Mouse (Mus musculus) spleen, adult 2 months (tissue): Measurements from ENCODE around the gene Carhsp1. TPM values are rescaled to one million over a fixed set of nuclear protein-coding genes. Genes with fewer than 3 reads are reported as not detected.

Experiments
- DNase-seq, 2 experiments: peaks; one replicate each; pipeline versions ENCODE4 v3.0.0 to v3.0.0-alpha.2; 2012 to 2021; ENCODE audit warnings: low spot score in 2 of 2, low read depth in 1 of 2
- H3K27ac ChIP-seq: fragments of 200-500 bp; 2 replicates; pipeline ENCODE4 v1.5.1; 2012; ENCODE audit warnings: low read length, inconsistent platforms; ENCODE audit not compliant: insufficient read depth
- H3K27me3 ChIP-seq: fragments of 200-500 bp; 2 replicates; pipeline ENCODE4 v1.6.1; 2012; ENCODE audit warnings: mild to moderate bottlenecking, moderate library complexity, low read length, inconsistent platforms; ENCODE audit not compliant: control insufficient read depth, insufficient read depth
- H3K36me3 ChIP-seq: fragments of 200-500 bp; 2 replicates; pipeline ENCODE4 v1.6.1; 2012; ENCODE audit warnings: mild to moderate bottlenecking, low read length, inconsistent platforms; ENCODE audit not compliant: control insufficient read depth, insufficient read depth
- H3K4me1 ChIP-seq: fragments of 200-500 bp; 2 replicates; pipeline ENCODE4 v1.6.1; 2011; ENCODE audit warnings: inconsistent platforms; ENCODE audit not compliant: control insufficient read depth, insufficient read depth, insufficient read length
- H3K4me3 ChIP-seq: fragments of 200-500 bp; 2 replicates; pipeline ENCODE4 v1.5.1; 2011; ENCODE audit warnings: mild to moderate bottlenecking, inconsistent platforms; ENCODE audit not compliant: insufficient read depth, insufficient read length; ENCODE audit errors: extremely low read depth
- CTCF ChIP-seq: fragments of 200-500 bp; IDR thresholded peaks from 2 replicates; pipeline ENCODE4 v1.5.1; 2011; ENCODE audit warnings: mild to moderate bottlenecking, inconsistent platforms; ENCODE audit not compliant: insufficient read depth, insufficient read length, insufficient replicate concordance; ENCODE audit errors: extremely low read depth
- POLR2A ChIP-seq: fragments of 200-500 bp; IDR thresholded peaks from 2 replicates; pipeline ENCODE4 v1.6.1; 2011; ENCODE audit warnings: low read depth, low read length, inconsistent platforms
- WGBS: fragments of 180-500 bp; shearing (Covaris S2); methylation state at CpG from one replicate; pipeline ENCODE4 v1.1.7; 2018; 5-methylcytosine and 5-hydroxymethylcytosine counted together
- polyA plus RNA-seq: library from polyadenylated mRNA; depleted of rRNA; stranded (reverse); fragments of >200 nt; gene quantifications from 2 replicates; pipeline ENCODE4 v1.2.3, GENCODE M21; 2012

Carhsp1 gene
- polyA plus RNA-seq, 1 experiment, result 63.1 TPM

DNA sequence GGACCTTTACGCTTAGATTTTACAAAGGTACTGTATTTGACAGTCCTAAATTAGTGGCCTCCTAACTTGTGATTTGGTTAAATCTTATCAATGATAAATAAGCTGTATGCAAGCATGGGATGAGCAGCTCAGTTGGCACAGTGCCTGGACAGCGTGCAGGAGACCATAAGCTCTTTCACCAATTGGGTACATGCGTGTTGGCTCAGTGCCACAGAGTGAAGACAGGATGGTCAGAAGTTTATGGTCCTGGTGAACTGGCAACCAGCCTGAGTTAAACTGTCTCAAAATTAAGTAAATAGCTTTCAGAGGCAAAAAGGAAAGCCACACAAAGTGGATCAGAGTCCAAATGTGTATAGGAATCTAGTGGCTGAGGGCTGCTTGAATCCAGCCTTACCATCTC, 28.6 kb upstream of the Carhsp1 start:
- no peak for TF ChIP-seq CTCF
- no peak for TF ChIP-seq POLR2A
- H3K27me3 ChIP-seq, result no peaks in the 10 kb centered on the region
- no peak for DNase-seq
- H3K4me1 ChIP-seq, result no peaks in the 10 kb centered on the region
- no peak overlapping the region for H3K4me3 ChIP-seq
- peaks cover 64% of the 10 kb centered on the region for H3K36me3 ChIP-seq
- 91% methylated on average over 3 of the region's 3 CpGs for WGBS
- H3K27ac ChIP-seq, result no peak overlapping the region

DNA sequence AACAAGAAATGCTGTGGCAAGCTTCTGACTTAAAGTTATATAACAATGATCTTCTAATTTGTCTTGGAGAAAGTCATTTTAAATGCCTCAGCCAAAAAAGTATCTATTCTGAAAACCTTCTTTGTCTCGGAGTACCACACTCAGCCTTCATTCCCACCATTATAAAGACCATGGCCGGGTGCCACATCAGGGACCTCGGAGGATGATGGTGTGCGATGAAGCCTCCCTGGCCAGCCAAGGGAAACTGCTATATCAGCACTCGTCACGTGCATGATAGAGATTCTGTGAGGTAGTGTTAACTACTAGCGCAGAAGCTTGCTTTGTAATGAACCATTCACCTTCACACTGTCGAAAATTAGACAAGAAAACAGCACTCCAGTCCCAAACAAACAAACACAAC, 27.6 kb upstream of the Carhsp1 start:
- DNase-seq, result no peak
- no peak overlapping the region for H3K27ac ChIP-seq
- no peak overlapping the region for H3K4me3 ChIP-seq
- H3K36me3 ChIP-seq, result peaks cover 67% of the 10 kb centered on the region
- no peaks in the 10 kb centered on the region for H3K4me1 ChIP-seq
- 94% methylated on average over 8 of the region's 8 CpGs for WGBS
- no peaks in the 10 kb centered on the region for H3K27me3 ChIP-seq
- no peak for TF ChIP-seq CTCF
- TF ChIP-seq POLR2A, result no peak

DNA sequence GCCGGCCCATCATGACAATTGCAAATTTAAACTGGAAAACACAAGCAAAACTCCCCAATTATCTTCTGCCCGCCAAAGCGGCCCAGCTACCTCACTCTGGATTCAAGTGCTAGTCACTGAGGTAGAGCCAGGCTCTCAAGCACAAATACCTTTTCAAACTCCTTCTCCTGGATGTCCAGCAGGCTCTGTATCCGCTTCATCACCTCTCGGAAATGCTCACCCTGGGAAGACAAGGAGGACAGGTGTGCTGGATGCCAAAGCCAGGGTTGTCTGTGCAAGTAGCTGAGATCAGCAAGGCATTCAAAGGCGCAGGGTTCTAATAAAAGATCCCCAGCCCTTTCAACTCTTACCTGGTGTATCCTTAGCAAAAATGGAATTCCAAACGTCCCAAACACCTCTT, 19.3 kb upstream of the Carhsp1 start:
- no peaks in the 10 kb centered on the region for H3K4me1 ChIP-seq
- TF ChIP-seq POLR2A (no peak), CTCF (no peak)
- no peak overlapping the region for H3K4me3 ChIP-seq
- DNase-seq, result no peak
- no peak overlapping the region for H3K27ac ChIP-seq
- no peaks in the 10 kb centered on the region for H3K27me3 ChIP-seq
- H3K36me3 ChIP-seq, result peaks cover 58% of the 10 kb centered on the region
- WGBS, result 95% methylated on average over 7 of the region's 7 CpGs

DNA sequence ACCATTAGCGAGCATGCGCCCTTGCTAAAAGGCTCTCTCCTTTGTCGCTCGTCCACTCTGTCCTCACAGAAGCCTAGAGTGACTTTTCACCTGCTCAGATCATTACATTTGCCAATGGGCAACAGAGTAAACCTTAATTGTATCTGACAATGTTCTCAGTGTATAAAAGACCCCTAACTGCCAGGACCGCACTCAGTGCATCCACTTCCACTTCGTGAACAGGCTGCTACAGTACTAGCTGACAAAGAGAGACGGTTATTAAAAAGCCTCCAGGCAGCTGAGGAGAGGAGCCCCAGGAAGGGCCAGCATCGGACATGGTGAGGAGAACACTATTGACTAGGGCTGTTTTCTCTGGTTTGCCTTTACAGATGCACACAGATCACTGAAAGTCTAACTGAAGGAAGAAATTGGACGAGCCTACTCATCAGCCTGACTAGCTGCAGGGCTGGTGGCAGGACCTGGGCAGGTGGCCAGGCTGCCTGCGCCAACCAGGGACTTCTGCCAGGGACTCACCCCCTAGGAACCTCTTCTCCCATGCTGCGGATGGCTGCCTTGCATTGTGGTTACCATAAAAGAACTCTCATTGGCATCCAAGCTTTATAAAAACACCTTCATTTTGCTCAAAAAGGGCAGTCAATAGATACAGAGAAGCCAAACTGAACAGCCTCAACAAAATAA, 18.2 kb upstream of the Carhsp1 start:
- DNase-seq, result no peak
- 86% methylated on average over 11 of the region's 11 CpGs for WGBS
- no peak overlapping the region for H3K27ac ChIP-seq
- no peaks in the 10 kb centered on the region for H3K27me3 ChIP-seq
- peaks cover 55% of the 10 kb centered on the region for H3K36me3 ChIP-seq
- H3K4me3 ChIP-seq, result no peak overlapping the region
- H3K4me1 ChIP-seq, result no peaks in the 10 kb centered on the region
- TF ChIP-seq CTCF (no peak), POLR2A (no peak)

DNA sequence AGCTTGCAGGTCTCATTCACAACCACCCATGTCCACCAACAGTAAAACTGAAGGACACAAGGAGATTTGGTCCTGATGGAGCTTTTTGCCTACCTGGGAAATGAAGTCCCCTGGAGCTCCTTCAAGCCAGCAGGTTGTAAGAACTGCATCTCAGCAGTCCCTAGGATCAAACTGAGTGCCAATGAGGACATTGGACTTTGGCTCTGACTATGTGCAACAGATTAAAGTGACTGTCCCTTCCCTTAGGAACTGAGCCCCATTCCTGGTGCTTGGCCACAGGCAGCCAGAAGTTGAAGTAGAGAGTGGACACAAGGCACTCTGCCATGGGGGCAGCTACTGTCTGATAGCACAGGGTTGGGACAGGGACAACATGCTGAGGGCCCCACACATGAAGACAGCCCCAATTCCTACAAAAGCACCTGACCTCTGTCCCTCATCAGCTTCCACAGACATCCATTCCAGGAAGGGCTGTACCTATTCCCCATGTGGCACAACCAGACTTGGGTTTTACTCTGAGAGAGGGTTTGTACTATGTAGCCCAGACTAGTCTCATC, 15.7 kb upstream of the Carhsp1 start:
- Histone ChIP-seq H3K27ac (peak overlapping the region; percentile 47; the same call in 1 of the 2 replicates), H3K27me3 (no peaks in the 10 kb centered on the region), H3K4me3 (no peak overlapping the region), H3K36me3 (peaks cover 34% of the 10 kb centered on the region), H3K4me1 (no peaks in the 10 kb centered on the region)
- TF ChIP-seq POLR2A (no peak), CTCF (no peak)
- DNase-seq, result no peak

DNA sequence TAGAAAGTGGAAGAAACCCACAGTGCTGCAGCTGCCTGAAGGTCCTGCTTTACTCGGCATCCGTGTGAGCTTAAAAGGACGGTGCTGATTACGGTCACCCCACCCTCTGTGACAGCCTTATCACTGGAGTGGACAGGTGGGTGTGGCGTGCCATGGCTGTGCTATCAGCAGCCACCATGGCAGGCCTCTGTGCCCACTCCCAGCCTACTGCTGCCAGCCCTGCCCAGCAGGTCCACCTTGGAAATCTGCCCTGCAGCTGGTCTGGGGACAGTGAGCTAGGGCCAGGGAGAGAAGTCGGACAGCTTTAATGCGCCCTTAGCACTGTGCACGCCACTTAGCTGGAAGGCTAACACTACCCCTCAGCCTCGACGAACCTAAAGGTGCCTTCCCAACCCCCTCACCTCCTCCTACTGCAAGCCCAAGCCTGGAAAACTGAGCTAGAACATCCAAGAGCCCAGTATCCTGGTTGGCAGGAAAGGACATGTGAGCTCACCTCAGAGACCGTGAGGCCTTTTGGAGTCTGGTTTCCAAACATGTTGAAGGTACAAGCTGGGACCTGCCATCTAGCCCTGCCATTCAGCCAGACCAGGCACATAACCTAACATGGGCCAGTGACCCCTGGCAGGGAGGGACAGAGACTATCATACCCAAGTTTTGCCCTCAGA, 15.0 kb upstream of the Carhsp1 start:
- Histone ChIP-seq H3K36me3 (peaks cover 28% of the 10 kb centered on the region), H3K4me1 (no peaks in the 10 kb centered on the region), H3K27ac (peak overlapping the region; percentile 47; the same call in 1 of the 2 replicates), H3K27me3 (no peaks in the 10 kb centered on the region), H3K4me3 (no peak overlapping the region)
- 88% methylated on average over 11 of the region's 11 CpGs for WGBS
- TF ChIP-seq CTCF (no peak), POLR2A (no peak)
- DNase-seq, result no peak
